Mouse (Mus musculus) testis, postnatal 14 days (tissue): ENCODE results near the gene Thsd4.

Experiments used
- DNase-seq: peaks from one replicate; pipeline ENCODE4 v3.0.0; 2021; ENCODE audit warnings: low spot score

The Thsd4 gene

DNA sequence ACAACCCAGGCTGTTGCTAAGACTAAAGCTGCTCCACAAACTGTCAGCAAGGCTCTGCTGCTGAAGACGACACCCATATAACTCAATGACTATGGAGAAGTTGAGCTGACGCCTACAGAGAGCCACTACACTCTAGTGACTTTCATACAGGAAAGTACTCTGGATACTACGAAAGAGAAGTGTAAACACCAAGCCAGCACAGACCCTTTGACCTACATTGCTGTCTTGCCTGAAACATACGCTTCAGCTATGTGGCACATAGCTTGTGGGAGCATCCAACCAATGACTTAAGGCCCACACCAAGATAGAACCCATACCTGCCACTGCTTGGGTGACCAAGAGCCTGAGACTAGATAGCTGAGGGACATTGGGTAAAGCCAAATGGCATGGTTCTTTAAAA, 141.3 kb downstream of the Thsd4 start:
- no peak for DNase-seq

DNA sequence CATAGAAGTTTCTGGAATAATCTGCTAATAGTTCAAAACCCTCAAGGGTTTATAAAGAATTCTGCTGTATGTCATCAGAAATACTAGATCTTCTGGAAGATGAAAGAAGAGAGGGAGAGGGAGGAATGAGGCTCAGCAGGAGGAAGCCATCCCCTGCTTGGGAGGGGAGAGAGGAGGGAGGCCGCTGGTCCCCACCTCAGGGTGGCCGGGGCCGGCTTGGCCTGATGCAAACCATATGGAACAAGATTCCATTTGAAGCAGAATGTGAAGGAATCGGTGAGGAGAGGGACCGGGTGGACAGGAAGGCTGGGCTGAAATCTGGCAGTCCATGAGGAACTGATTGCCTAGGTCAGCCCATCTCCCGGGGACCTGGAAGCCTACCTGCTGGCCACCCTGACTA, 143.6 kb downstream of the Thsd4 start:
- DNase-seq, result no peak

DNA sequence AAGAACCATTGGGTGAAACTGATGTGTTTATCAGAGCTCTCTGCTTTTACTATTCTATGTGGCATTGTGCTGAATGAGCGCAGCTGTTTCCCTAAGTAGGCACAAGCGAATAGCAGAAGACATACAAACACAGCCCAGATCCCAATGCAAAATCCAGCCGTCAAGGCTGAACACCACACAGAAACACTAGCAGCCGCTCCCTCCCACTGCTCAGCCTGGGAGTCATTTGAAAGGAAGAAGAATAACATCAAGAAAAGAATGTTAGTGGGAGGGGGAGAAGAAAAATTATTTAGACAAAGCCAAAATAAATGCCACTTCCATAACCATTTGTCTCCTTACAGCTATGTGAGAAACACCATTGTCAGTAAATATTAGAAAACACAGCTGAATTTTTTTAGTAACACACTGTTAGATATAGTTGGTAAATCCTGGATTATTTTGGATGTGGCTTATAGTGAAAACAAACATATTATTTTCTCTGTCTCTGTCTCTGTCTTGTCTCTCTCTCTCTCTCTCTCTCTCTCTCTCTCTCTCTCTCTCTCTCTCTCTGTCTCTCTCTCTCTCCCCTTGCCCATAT, 148.6 kb downstream of the Thsd4 start:
- no peak for DNase-seq

DNA sequence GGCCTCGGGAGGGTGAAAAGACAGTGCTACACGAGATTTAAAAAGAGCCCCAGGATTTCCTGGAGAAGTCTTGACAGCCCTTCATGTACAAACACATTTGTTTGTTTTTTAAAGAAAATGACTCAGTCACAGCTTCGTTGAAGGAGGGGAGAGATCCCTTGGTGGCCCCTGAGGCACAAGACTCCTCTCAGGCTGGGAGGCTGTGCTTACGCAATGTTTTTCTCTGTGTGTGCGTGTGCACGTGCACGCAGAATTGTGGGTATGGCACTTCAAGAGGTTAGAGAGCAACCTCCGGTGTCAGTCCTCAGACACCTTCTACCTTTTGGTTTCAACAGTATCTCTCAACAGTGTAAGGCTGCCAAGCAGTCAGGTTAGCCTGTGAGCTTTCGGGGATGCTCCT, 153.3 kb downstream of the Thsd4 start:
- no peak for DNase-seq

DNA sequence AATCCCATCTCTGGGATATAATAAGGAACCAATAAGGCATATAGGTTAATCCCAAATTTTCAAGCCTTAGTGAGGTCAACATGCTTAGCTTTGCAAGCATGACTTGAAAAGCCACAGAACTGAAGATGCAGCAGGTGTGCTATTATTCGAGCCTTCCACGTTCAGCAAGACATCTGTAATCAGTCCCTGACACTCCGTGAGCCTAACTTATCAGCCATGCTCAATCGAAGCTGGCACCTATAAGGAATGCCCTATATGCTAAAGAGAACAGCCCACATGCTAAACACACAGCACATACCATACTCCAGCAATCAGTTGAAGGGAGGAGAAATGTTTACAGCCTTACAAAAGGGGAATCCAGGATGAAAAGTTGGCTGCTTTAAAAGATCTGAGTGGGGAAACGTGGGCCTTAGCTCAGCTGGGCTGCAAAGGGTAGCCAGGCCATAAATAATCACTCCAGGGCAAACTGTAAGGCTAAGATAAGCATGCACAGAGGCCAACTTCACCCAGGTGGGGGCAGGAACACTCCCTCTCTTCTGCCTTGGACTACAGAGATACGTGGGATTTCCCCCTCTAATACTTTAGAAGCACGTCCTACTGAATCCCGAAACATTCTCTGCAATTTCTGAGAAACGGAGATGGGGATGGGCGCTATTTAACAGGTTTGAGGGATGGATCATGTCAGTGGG, 154.1 kb downstream of the Thsd4 start:
- no peak for DNase-seq

DNA sequence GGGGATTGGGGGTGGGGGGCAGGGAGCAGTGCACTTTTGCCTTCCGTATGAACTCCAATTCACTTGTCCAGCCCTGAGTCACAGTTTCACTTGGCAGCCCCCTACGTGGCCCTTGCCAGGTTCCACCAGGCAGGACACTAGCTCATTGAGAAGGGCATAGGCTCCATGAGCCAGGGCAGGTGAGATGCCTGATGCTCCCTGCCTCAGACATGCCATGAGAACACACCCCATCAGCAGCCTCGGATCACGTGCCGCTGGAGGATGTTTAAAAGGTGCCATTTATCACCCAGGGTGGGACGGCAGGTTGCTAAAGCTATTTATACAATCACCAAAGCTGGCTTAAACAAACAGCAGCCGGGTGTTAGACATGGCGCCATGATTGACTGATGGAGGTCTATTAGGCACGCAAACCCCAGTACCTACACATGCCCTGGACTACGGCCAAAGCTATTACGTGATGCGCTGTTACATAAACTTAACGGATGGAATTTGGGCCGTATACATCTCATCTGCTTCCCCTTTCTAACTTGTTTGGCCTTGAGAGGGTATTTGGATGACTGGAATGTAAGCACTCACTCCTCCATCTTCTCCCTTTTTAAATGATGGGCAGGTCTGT, 157.6 kb downstream of the Thsd4 start:
- no peak for DNase-seq

DNA sequence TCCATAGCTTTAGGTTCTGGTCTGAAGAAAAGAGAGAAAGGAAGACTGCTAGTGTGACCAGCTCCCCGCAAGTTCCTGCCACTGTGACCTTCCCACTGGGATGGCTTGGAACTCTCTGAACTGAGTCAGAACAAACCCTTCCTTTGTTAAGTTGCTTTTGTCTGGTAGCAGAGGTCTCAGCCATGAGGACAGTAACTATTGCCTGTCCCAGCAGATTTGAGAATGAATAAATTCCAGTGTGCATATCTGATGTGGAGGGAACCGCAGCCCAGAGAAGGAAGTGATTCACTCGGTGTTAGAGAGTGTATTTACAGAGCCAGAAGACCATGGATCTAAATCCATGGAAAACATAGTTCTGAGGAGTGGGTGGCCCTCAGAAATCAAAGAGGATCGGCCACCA, 169.5 kb downstream of the Thsd4 start:
- no peak for DNase-seq

DNA sequence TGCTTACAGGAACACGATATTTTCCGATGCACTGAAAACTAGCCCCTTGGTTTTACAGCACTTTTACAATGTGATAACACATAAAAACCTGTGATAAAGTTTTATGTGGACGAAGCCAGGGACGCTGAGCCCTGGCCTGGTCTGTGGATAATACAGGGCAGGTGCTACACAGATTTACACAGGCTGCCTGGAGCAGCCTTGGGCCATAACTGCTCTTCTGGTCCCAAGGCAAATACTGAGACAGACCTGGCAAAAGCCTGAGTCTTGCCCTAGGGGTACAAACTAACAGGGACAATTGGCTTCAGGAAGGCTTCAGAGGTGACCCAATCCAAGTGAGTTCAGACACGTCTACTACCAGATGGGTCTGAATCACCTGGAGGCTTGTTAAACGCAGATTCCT, 170.7 kb downstream of the Thsd4 start:
- DNase-seq, result no peak

DNA sequence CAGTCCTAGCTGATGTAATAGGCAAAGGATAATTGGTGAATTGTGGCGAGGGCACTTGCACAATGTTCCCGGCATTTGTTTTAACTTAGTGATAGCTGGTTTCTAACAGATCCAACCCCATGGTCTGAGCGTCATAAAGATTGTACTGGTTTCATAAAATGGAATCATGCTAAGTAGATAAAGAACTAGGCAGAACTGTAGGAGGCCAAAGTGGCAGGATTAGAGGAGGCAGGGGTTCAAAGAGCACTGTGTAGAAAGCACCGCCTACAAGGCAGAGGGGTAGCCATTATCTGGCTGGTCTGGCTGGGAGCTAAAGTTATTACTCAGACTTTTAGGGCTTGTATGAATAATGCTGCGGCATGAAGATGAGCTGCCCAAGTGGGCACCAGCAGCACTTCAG, 185.7 kb downstream of the Thsd4 start:
- no peak for DNase-seq

DNA sequence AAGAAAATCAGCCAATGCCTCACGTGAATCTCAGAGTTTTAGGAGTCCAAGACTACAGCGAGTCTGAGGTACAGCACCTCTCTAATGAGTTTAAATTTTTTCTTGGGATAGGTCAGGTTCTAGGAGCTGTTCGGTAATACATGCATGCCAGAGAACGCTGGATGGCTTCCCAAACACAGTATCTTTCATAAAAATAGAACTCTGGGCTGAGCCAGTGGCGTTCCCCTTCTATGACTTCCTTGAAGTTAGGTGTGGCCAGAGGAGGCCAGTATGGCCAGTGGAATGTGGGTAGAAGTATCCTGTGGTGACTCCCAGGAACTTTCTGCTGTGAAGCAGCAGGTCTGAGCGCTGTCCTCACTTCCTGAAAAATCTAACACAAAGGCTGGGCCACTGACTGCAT, 186.4 kb downstream of the Thsd4 start:
- DNase-seq, result no peak

DNA sequence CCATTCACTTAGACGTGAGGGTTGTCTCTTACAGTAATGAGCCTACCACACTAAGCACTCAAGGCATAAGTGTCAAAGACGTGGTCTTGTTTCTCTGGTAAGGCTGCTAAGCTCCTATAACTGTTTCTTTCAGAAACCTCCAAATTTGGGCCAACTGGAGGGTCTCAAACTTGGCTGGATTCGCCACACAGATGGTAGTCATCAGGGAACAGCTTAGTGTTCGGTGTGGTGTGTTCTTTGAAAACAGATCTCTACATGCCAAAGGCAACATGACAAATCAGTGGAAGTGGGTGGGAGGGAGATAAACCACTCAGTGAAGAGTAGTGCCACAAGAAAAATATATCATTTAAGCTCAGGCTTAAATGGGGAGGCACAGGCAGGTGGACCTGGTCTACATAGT, 191.9 kb downstream of the Thsd4 start:
- DNase-seq, result no peak

DNA sequence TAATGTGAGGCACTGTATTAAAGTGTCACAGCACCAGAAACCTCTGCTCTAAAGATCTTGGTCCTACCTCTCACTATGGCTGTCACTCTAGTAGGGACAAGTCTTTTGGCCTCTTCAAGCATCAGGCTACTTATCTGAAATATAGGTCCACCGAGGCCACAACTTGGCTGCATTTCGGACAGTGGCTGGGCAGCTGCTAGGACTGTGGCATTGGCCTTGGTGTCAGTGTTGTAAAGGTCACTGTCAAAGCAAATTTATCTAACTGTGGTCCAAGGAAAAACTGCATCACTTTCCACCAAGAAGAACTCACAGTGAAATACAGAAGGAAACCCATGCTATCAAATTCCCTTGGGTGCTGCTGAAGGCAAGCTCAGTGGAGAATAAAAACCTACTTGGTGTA, 197.1 kb downstream of the Thsd4 start:
- DNase-seq, result no peak

DNA sequence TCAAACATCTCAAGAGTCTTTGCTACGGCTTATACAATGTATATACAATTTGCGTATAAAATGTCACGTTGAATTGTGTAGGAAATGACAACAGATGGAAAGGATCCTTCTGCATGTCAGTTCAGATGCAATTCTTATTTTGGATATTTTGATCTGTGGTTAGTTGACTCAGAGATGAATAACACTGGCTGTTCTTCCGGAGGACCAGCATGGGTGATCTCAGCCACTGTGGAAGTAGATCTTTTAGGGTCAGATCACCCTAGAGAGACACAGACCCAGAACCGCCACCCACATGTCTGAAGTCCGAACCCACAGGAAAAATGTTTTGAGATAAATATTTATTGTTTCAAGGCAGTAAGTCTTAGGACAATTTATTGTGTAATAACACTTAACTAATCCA, 198.4 kb downstream of the Thsd4 start:
- DNase-seq, result no peak

DNA sequence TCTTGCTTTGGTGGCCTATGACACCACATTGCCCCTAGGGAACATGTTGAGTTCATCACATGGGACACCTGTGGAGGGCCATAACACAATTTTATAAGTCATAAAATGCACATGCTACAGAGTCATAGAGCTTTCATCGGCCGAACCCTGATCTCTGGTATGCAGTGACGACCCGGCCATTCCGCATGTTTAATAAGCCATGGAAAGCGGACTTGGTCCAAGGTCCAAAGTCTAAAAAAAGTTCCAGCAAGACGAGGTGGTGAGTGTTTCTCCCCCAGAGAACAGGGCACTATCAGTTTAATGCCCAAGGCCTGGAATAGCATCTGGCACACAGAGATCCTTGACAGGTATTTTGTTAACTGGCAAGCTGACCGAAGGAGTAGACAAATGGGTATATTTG, 204.6 kb downstream of the Thsd4 start:
- DNase-seq, result no peak

DNA sequence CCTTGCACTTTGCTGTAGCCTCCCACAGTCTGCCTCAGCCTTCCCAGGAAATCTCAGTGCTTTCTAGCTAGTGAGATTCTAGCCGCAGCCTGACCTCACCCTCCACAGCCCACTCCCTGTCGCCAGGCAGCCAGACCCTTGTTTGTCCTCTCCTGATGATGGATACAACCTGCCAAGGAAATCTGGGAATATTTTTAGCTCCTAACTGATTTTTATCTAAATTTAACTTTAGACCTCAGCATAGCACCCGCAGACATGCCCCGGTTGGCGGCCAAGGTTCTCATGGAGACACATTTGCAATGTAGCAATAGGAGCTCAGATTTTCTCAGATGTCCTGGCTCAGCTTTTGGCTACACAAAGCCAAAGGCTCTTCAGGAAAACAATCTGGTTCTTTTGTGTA, 205.3 kb downstream of the Thsd4 start:
- no peak for DNase-seq

DNA sequence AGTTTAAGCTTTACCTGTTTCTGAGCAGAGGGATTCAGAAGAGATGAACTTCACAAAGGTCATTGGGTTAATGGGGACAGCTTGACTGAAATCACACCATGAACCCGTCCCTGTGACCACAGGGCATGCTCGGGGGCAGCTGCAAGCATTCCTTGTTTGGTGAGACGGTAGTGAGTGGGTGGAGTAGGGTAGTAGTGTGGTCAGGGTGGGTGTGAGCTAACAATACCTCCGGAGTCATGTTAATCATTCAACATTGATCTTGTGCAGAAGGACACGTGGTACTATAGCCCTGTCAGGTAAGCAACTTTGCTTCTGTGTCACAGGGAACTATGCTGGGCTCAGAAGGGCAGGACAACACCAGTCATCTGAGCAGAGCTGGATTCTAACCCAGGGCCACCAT, 206.3 kb downstream of the Thsd4 start:
- no peak for DNase-seq

DNA sequence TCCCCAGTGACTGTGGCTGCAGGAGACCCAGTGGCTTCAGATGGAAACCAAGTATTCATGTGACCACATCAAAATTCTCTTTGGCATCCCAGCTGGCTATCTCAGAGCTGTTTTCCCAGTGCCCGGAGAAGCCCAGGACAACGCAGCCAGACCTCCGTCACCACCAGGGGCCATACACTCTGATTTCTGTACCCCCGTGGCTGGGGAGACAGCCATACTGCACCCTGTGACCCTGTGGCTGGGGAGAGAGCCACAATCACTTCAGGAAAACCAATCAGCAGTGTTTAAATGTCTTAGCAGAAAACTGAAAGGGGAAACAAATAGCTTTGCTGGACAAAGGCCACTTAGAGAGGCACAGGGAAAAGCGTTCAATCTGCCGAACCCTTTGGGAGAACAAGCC, 208.2 kb downstream of the Thsd4 start:
- no peak for DNase-seq

DNA sequence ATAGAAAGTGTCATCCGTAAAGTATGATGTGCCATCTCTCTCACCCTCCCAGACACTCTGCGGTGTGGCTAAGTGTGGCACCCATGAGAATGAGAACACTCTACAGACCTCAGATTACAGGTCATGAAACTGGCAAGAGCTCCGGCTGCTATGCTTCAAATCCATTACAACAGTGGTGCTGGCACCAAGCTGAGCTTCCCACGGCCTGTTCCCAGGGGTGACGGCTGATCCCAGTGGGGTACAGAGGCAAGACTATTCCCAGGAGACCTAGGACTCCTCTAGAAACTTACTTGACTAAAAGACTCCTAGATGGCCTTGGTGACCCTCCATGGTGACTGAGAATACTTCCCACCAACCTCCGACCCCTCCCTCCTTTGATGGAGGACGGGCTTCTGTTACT, 209.2 kb downstream of the Thsd4 start:
- DNase-seq, result no peak

DNA sequence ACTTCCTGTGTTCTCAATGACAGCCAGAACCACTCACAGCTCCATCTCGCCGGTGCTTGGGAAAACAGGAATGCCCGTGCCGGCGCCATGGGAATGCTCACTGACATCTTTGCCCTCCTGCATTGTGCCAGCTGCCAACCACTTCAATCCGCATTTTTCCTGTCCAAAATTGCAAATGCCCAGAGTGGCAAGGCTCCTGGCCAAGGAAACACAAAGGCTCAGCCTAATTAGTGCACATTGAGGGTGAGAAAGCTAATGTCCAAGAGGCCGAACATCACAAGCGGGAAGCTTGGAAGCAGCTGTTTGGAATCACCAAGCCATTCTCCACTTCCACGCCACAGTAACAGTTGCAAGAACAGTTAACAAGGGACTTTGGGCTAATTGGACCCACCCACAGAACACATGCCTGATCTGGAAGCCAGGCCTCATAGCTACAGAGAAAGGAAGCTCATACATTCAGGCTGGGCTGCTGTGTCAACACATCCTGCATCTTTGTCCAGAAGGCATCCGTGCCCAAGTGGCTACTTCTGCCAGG, 210.2 kb downstream of the Thsd4 start:
- no peak for DNase-seq

DNA sequence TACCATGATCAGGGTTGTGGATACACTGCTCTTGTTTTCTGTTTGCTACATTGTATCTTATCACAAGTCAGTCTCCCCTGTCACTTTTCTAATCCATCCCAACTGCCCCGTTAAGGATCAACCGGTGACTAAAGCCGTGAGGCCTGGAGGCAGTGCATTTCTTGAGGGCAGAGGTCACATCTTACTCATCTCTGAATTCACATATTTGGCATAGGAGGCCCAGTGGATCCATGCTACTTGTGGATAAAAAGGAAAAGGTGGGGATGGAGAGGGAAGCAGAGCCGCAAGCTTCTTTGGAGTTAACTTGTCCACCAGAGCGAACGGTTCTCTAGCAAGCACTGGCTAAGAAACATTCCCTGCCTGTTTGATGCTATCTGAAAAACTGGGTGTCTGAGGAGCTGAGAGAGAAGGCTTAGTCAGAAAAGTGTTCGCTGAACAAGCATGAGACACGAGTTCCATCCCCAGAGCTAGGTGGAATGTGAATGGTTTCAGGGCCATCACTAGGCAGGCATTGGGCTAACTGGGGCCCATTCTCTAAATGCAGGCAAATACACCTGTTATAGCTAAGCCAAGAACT, 211.0 kb downstream of the Thsd4 start:
- DNase-seq, result no peak

DNA sequence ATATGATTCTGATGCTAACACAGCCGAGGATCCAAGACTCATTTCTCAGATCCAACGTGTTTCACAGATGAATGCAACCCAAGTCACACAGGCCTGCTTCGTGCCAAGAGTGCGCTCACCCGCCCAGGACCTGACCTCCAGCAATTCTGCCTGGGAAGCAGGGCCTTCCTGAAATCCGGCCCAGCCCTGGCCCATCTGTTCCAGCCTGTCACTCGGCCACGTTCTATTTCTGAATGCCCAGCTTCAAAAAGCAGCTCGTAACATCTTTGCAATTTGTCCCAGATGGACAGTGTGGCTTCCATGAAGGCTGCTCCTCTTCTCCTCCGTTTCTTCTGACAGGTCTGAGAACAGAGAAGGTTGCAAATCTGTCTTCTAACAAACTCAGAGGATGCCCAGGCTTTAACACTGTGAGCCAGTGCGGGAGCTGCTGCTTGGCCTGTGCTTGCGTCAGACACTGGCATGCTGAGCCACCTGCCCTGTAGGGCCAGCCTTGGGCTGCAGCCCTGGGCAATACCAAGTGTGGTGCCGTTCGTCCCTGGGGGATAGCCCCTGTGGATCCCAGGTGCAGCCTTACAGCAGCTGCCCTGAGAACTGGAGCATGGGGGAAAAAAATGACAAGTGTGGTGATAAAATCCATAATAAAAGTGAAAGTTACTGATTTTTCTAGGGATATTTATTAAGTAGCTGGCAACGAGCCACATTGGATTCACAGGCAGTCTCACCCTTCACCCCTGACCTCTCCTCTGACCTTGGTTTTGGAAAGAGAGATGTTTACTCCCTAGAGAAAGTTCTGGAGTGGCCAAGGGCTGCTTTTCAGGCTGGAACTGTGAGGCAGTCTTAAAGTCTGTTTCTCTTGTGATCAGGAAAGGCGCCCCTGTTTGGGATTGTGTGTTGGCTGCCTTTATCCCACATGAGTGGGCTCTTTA, 211.8 kb downstream of the Thsd4 start:
- DNase-seq, result peak; percentile 27

DNA sequence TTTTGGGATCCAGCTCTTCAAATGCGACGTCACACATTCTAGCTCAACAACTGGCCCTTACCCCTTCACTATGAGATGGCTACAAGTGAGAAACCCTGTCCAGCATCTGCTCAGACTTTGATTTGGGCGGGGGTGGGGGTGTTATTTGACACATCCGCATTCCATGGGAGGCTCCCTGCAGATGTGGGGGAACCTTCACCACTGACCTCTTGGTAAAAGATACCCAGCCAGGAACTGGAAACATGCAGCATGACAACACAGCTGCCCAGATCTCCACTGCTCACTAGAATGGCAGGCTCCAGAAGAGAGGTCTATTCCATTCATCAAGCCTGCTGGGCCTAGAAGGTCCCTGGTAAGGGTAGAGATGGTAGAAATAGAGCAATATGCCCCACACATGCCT, 213.7 kb downstream of the Thsd4 start:
- DNase-seq, result no peak
